Mouse (Mus musculus): ENCODE data around the gene Selenbp2. TPM values are rescaled to one million over a fixed set of nuclear protein-coding genes. Genes with fewer than 3 reads are reported as not detected.
"Not testable (repeated sequence)": the region's sequence is repeated elsewhere in the genome, so short reads cannot be mapped to it uniquely, and the experiment has no call there.

Selenbp2 gene
- total and polyA plus RNA-seq, 3 experiments = 3.5 to 41.5 (median 11.2) TPM

GRCm38 (mm10) chr3:94703364-94703763 is 10.0 kb downstream of the Selenbp2 start:
- DNase-seq (ENCODE audit: low spot score); H3K4me3 ChIP-seq (ENCODE audit: low read depth, low read length): not testable (repeated sequence)
- peak; percentile 30; the same call in 1 of the 2 replicates for ATAC-seq (ENCODE audit: extremely low read depth, insufficient number of reproducible peaks, low FRiP score, poor library complexity, severe bottlenecking)

GRCm38 (mm10) chr3:94710591-94710990 is 17.2 kb downstream of the Selenbp2 start:
- ATAC-seq (ENCODE audit: extremely low read depth, insufficient number of reproducible peaks, low FRiP score, poor library complexity, severe bottlenecking) = not testable (repeated sequence)

More at GRCm38 (mm10) chr3:94703364-94703763, 10.0 kb downstream of the Selenbp2 start:
- H3K27me3 ChIP-seq (ENCODE audit: insufficient read depth, low read length); H3K9me3 ChIP-seq (replicated peaks); H3K36me3 ChIP-seq (replicated peaks): not testable (repeated sequence)
- H3K4me1 ChIP-seq (ENCODE audit: insufficient read depth, low read depth, low read length) = peaks cover 17% of the 10 kb centered on the region
- TF ChIP-seq CTCF (IDR thresholded peaks at IDR 0.05; ENCODE audit: low read depth, low read length) = peak; percentile 56

DNA sequence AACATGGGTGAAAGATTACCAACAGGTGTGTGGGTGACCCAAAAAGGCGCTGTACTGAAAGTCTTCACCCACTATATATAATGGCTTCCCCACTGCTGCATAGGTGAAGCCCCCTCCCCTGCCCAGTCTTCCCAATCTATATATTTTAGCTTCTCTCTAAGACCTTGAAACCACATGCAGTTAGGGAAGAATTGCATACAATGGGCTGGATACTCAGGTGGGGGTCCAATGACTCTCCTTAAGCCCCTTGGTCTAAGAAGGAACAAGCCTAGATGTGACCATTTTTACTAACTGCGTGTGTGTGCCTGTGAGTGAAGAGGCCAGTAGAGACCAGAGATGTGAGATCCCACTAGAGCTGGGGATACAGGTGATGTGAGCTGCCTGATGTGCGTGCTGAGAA is 20.1 kb downstream of the Selenbp2 start:
- ATAC-seq (ENCODE audit: extremely low read depth, insufficient number of reproducible peaks, low FRiP score, poor library complexity, severe bottlenecking); H3K4me1 ChIP-seq (ENCODE audit: insufficient read depth, low read depth, low read length); H3K4me3 ChIP-seq (ENCODE audit: low read depth, low read length); H3K36me3 ChIP-seq (replicated peaks); DNase-seq (ENCODE audit: low spot score); H3K9me3 ChIP-seq (replicated peaks): not testable (repeated sequence)
- peaks cover 29% of the 10 kb centered on the region for H3K27me3 ChIP-seq (ENCODE audit: insufficient read depth, low read length)

More at GRCm38 (mm10) chr3:94710591-94710990, 17.2 kb downstream of the Selenbp2 start:
- H3K36me3 ChIP-seq (replicated peaks); H3K4me3 ChIP-seq (ENCODE audit: low read depth, low read length); DNase-seq (ENCODE audit: low spot score); H3K9me3 ChIP-seq (replicated peaks); H3K4me1 ChIP-seq (ENCODE audit: insufficient read depth, low read depth, low read length): not testable (repeated sequence)
- H3K27me3 ChIP-seq (ENCODE audit: insufficient read depth, low read length) = peaks cover 29% of the 10 kb centered on the region

GRCm38 (mm10) chr3:94718253-94718652 is 24.9 kb downstream of the Selenbp2 start:
- not testable (repeated sequence) for H3K4me1 ChIP-seq (ENCODE audit: insufficient read depth, low read depth, low read length); ATAC-seq (ENCODE audit: extremely low read depth, insufficient number of reproducible peaks, low FRiP score, poor library complexity, severe bottlenecking); H3K9me3 ChIP-seq (replicated peaks); H3K4me3 ChIP-seq (ENCODE audit: low read depth, low read length); H3K36me3 ChIP-seq (replicated peaks); DNase-seq (ENCODE audit: low spot score)
- H3K27me3 ChIP-seq (ENCODE audit: insufficient read depth, low read length) = peaks cover 12% of the 10 kb centered on the region

DNA sequence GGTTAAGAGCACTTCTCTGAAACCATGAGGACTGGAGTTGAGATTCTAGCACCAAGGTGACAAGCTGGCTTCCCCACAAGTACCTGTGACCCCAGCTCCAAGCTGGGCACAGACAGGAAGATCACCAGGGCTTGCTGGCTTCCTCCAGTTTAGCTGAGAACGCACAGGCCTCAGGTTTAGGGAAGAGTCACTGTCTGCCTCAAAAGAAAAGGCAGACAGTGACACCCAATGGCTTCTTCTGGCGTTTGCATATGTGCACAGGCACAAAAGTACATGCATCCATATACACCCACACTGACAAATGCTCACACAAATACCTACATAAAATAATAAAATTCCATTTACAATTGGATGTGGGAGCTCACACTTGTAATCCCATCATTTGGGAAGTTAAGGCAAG is 30.3 kb downstream of the Selenbp2 start:
- H3K4me3 ChIP-seq (ENCODE audit: low read depth, low read length); H3K4me1 ChIP-seq (ENCODE audit: insufficient read depth, low read depth, low read length); DNase-seq (ENCODE audit: low spot score); H3K9me3 ChIP-seq (replicated peaks); H3K36me3 ChIP-seq (replicated peaks): not testable (repeated sequence)
- ATAC-seq (ENCODE audit: extremely low read depth, insufficient number of reproducible peaks, low FRiP score, poor library complexity, severe bottlenecking) = peak; percentile 22; the same call in 1 of the 2 replicates
- peaks cover 13% of the 10 kb centered on the region for H3K27me3 ChIP-seq (ENCODE audit: insufficient read depth, low read length)

DNA sequence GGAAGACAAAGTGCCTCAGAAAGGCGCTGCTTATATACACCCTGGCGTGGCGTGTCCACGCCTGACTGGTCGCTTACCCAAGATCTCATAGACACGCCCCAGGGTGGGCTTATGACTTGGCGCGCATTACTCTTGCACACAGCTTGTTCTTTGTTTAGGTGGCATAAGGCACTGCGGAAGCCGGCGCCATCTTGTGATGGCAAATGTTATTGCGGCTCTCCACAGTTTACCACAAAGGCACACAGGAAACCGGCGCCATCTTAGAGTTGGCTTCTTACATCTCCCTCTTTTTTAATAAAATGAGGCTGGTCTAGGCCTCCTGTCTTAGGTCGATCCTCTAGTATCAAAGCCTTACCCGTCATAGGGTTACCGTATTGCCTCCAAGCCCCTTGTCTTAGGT is 52.3 kb downstream of the Selenbp2 start:
- DNase-seq (ENCODE audit: low spot score) (no peak), ATAC-seq (ENCODE audit: extremely low read depth, insufficient number of reproducible peaks, low FRiP score, poor library complexity, severe bottlenecking) (no peak)
- Histone ChIP-seq H3K36me3 (replicated peaks) (no peaks in the 10 kb centered on the region), H3K4me1 (ENCODE audit: insufficient read depth, low read depth, low read length) (no peaks in the 10 kb centered on the region), H3K9me3 (replicated peaks) (peaks cover 10% of the 10 kb centered on the region), H3K27me3 (ENCODE audit: insufficient read depth, low read length) (no peaks in the 10 kb centered on the region), H3K4me3 (ENCODE audit: low read depth, low read length) (no peak overlapping the region)
- TF ChIP-seq CTCF (IDR thresholded peaks at IDR 0.05; ENCODE audit: low read depth, low read length) = no peak
- TF ChIP-seq GATA2 (IDR thresholded peaks at IDR 0.05; ENCODE audit: borderline replicate concordance, low read depth, low read length) = no peak
- TF ChIP-seq GATA1 (IDR thresholded peaks at IDR 0.05; ENCODE audit: borderline replicate concordance, low read length) = no peak
- TF ChIP-seq POLR2AphosphoS5 (IDR thresholded peaks at IDR 0.05; ENCODE audit: insufficient replicate concordance, low read depth, low read length) = no peak

Other genes with a start within 250 kb of the Selenbp2 start
- not detected in 2 replicates for gene Oaz3, start 249.6 kb upstream of the Selenbp2 start, total RNA-seq (2014; fragmentation: Nextera tagmentation)
- 0.17 and 0.49 TPM in 2 replicates for gene Oaz3, start 249.6 kb upstream of the Selenbp2 start, total RNA-seq (2017)
- gene Oaz3, start 249.6 kb upstream of the Selenbp2 start, polyA plus RNA-seq (2012) = not detected in 2 replicates
- gene Celf3, start 215.3 kb upstream of the Selenbp2 start, total RNA-seq (2014; fragmentation: Nextera tagmentation) = not detected in 2 replicates
- gene Celf3, start 215.3 kb upstream of the Selenbp2 start, total RNA-seq (2017) = 0.17 TPM in 1 of 2 replicates, not detected in the other
- not detected in 2 replicates for gene Celf3, start 215.3 kb upstream of the Selenbp2 start, polyA plus RNA-seq (2012)
- not detected in 2 replicates for gene Riiad1, start 213.2 kb upstream of the Selenbp2 start, total RNA-seq (2014; fragmentation: Nextera tagmentation)
- not detected in 2 replicates for gene Riiad1, start 213.2 kb upstream of the Selenbp2 start, total RNA-seq (2017)
- not detected in 2 replicates for gene Riiad1, start 213.2 kb upstream of the Selenbp2 start, polyA plus RNA-seq (2012)
- 38.8 and 42.0 TPM in 2 replicates for gene Snx27, start 110.8 kb upstream of the Selenbp2 start, total RNA-seq (2014; fragmentation: Nextera tagmentation)
- 23.2 and 26.9 TPM in 2 replicates for gene Snx27, start 110.8 kb upstream of the Selenbp2 start, total RNA-seq (2017)
- 10.5 and 10.9 TPM in 2 replicates for gene Snx27, start 110.8 kb upstream of the Selenbp2 start, polyA plus RNA-seq (2012)
- not detected in 2 replicates for gene Gm10972, start 50.4 kb upstream of the Selenbp2 start, total RNA-seq (2014; fragmentation: Nextera tagmentation)
- gene Gm10972, start 50.4 kb upstream of the Selenbp2 start, total RNA-seq (2017) = not detected in 2 replicates
- not detected in 2 replicates for gene Gm10972, start 50.4 kb upstream of the Selenbp2 start, polyA plus RNA-seq (2012)
- gene Tuft1, start 34.7 kb upstream of the Selenbp2 start, total RNA-seq (2014; fragmentation: Nextera tagmentation) = 6.1 and 6.8 TPM in 2 replicates
- gene Tuft1, start 34.7 kb upstream of the Selenbp2 start, total RNA-seq (2017) = 14.7 and 15.7 TPM in 2 replicates
- 4.1 and 4.5 TPM in 2 replicates for gene Tuft1, start 34.7 kb upstream of the Selenbp2 start, polyA plus RNA-seq (2012)
- gene Cgn, start 92.9 kb downstream of the Selenbp2 start, total RNA-seq (2014; fragmentation: Nextera tagmentation) = not detected in 2 replicates
- gene Cgn, start 92.9 kb downstream of the Selenbp2 start, total RNA-seq (2017) = 0.11 and 0.12 TPM in 2 replicates
- 0.01 TPM in 1 of 2 replicates, not detected in the other for gene Cgn, start 92.9 kb downstream of the Selenbp2 start, polyA plus RNA-seq (2012)
- 113 and 138 TPM in 2 replicates for gene Pogz, start 144.0 kb downstream of the Selenbp2 start, total RNA-seq (2014; fragmentation: Nextera tagmentation)
- 19.6 and 19.8 TPM in 2 replicates for gene Pogz, start 144.0 kb downstream of the Selenbp2 start, total RNA-seq (2017)
- 124 and 147 TPM in 2 replicates for gene Pogz, start 144.0 kb downstream of the Selenbp2 start, polyA plus RNA-seq (2012)
- 185 and 255 TPM in 2 replicates for gene Psmb4, start 193.4 kb downstream of the Selenbp2 start, total RNA-seq (2014; fragmentation: Nextera tagmentation)
- gene Psmb4, start 193.4 kb downstream of the Selenbp2 start, total RNA-seq (2017) = 408 and 449 TPM in 2 replicates
- gene Psmb4, start 193.4 kb downstream of the Selenbp2 start, polyA plus RNA-seq (2012) = 273 and 326 TPM in 2 replicates
- gene Selenbp1, start 239.5 kb downstream of the Selenbp2 start, total RNA-seq (2014; fragmentation: Nextera tagmentation) = 110 and 119 TPM in 2 replicates
- gene Selenbp1, start 239.5 kb downstream of the Selenbp2 start, total RNA-seq (2017) = 367 and 434 TPM in 2 replicates
- 39.8 and 133 TPM in 2 replicates for gene Selenbp1, start 239.5 kb downstream of the Selenbp2 start, polyA plus RNA-seq (2012)